Mouse (Mus musculus): Measurements from ENCODE around the gene Msh6.

DNA sequence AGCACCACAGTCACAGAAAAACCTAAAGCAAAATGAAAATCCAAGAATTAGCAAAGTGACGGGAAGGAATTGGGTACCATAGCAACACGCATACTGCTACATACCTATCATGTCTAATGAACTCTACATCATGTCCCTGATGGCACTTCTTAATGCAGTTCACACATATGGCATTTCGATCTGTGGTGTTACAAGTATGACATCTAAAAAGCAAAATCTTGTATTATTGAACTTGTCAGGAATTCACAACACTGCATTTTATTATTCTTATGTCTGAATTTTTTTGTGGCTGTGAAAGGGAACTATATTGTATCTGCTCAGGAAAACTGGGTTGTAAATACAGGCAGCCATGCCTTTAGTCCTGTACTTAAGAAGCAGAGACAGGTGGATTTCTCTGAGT, 17.3 kb downstream of the Msh6 start:
- no peak for TF ChIP-seq CTCF (IDR thresholded peaks at IDR 0.05; ENCODE audit: low read depth)
- TF ChIP-seq EP300 (optimal IDR thresholded peaks at IDR 0.05) = no peak
